Mouse (Mus musculus): Measurements from ENCODE around the gene Akap8.

- TF ChIP-seq CTCF (IDR thresholded peaks at IDR 0.05; ENCODE audit: borderline replicate concordance, control insufficient read depth, extremely low read depth, insufficient read depth, low read length, poor library complexity) (no peak), POLR2A (IDR thresholded peaks at IDR 0.05; ENCODE audit: control insufficient read depth, extremely low read depth, insufficient read depth, low read length, poor library complexity) (no peak)
These were observed 37.3 kb upstream of the Akap8 start for GRCm38 (mm10) chr17:32358192-32358942.
